Mouse (Mus musculus): ENCODE measurements around the gene Rbm34.
"Not testable (repeated sequence)": the region's sequence is repeated elsewhere in the genome, so short reads cannot be mapped to it uniquely, and the experiment has no call there.

The Rbm34 gene

DNA sequence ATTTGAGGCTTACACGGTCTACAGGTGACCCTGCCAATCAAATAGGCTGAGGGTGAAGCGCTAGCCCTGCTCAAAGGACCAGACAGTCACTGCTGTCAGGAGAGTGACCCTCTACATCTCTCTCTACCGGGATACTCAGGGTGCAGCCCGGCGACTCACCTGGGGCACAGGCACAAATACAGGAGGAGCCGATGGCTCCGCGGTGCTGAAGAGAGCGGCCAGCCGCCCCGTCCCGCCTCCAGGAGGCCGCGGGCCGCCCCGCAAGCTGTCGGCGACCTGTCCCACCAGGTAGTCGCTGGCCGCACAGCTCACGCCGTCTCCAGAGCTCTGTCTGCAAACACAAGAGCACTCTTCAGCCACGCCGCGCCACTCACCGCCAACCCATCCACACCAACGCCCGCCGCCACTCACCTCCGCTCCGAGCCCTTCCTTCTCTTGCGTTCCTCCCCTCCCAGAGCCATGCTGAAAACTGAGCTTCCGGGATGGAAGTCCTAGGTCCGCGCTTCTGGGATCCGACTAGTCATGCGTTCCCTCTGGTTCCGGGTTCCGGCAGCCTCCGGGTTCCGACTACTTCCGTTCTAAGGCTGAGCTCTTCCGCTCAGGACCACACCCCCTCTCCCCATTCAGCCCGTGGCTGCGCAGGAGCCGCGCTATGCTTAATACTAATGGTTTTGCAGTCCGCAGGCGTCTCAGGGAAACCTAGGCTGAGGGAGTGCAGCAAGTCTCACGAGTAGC lies at the start of gene Rbm34:
Gene Rbm34, minus strand, starts transcription at position 493 of the 735 bp plus-strand sequence.
- DNase-seq (ENCODE audit: low spot score): peak; percentile 84

DNA sequence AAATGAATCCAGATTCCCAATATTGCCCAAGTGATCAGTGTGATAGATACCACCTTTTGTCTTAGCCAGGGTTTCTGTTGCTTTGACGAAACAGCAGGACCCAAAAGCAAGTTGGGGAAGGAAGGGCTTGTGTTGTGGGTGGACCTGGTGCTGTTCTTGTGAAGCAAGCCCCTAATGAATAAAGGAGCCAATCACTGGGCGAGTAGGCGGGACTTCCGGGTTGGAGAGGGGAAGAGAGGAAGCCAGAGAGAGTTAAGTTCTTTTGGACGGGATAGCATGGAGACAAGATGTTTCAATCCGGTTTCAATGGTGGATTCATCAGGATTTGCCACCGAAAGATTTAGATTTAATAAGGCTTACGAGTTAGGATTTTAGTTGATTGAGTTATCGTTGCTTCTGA lies 40.8 kb upstream of the Rbm34 start:
- DNase-seq (ENCODE audit: low spot score): no peak

DNA sequence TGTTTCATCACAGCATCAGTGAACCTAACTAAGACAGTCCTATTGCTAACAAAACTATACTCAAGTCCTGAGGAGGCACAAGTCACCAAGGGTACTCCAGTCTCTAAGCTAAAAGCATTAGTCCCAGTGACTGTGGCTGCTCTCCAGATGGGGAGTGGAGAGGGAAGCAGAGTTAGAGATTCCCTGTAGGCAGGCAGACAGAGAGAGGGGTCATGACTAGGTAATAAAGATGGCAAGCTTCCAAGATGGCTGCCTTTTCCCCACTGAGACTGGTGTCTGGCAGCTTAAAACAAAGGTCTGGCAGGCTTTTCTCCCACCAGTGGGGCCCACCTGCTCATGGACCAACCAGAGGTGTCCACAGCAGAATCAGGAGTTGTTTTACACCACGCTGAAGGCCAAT lies 23.6 kb upstream of the Rbm34 start:
- no peak for DNase-seq (ENCODE audit: low spot score)

DNA sequence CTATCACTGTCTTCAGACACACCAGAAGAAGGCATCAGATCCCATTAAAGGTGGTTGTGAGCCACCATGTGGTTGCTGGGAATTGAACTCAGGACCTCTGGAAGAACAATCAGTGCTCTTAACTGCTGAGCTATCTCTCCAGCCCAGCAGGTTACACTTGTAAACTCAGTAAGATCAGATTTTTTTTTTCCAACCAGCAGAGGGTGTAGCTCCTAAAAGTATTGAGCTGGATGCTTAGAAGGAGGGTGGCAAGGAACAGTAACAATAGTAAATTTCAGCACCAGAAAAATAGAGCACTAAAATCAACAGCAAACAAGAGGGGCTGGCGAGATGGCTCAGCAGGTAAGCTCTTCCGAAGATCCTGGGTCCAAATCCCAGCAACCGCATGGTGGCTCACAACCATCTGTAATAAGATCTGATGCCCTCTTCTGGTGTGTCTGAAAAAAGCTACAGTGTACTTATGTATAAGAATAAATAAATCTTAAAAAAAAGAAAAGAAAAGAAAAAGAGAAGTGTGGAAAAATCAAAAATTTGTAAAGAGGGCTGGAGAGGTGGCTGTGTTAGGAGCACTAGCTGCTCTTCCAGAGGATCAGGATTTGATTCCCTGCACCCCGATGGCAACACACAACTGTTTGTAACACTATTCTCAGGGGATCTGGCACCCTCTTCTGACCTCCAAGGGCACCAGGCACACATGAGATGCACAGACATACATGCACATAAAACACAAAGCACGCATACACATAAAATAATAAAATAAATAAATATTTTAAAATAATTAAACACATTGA lies 18.7 kb upstream of the Rbm34 start:
- DNase-seq (ENCODE audit: low spot score): no peak

DNA sequence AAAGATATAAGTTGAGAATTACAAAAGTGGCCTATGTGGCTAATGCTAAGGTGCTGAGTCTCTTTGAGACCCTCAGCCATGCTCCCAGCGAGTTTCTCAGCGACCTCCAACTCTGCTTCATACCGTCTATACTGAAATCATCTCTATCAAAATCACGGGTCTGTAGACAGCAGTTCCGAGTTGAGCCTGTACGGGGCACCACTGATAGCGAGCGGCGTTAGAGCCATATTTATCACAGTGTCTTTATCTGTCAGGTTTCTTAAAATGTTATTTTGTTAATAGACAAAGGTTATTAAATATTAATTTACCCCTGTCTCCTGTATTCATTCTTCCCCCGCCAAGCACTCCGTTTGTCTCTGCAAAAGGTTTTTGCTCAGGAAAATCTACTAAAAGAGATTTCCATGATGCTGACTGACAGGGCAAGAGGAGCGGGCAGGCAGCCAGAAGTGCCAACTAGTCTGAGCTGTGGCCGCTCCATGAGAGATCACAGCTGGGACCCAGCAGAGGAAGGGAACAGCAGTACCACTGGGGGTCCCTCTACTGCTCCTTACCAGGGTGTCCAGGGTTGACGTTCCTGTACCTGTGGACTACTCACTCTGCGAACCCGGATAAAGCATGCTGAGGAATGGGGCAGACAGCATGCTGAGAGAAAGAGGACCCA lies 17.6 kb upstream of the Rbm34 start:
- DNase-seq (ENCODE audit: low spot score): no peak

DNA sequence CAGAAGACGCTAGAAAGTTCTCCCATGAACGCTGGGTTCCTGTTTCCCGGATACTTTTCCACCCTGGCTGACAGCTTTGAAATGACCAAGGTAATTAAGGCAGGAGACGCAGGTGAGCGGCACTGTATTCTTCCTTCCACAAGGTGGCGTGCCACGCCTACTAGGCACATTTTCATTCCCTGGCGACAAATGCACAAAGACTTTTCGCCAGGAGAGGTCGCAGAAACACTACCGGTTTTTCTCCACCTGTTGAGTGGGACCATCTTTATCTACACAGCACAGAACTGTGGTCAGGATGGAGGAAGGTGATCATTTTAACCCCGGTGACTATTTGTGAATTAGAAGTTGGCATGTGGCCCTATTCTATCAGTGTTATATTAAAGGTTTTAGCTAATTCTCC lies 15.6 kb upstream of the Rbm34 start:
- DNase-seq (ENCODE audit: low spot score): peak; percentile 76

DNA sequence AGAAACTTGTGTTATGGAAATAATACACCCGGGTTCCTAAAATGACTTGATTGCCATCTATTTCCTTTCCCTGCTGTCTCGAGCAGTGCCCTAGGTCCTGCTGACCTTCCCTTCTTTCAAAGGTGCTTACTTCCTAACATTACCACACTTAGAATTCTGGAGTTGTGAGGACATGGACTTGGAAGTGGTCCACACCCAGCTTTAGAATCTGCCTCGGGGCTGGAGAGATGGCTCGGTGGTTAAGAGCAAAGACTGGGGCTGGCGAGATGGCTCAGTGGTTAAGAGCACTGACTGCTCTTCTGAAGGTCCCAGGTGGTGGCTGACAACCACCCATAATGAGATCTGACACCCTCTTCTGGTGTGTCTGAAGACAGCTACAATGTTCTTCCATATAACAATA lies 9.2 kb upstream of the Rbm34 start:
- DNase-seq (ENCODE audit: low spot score): no peak

DNA sequence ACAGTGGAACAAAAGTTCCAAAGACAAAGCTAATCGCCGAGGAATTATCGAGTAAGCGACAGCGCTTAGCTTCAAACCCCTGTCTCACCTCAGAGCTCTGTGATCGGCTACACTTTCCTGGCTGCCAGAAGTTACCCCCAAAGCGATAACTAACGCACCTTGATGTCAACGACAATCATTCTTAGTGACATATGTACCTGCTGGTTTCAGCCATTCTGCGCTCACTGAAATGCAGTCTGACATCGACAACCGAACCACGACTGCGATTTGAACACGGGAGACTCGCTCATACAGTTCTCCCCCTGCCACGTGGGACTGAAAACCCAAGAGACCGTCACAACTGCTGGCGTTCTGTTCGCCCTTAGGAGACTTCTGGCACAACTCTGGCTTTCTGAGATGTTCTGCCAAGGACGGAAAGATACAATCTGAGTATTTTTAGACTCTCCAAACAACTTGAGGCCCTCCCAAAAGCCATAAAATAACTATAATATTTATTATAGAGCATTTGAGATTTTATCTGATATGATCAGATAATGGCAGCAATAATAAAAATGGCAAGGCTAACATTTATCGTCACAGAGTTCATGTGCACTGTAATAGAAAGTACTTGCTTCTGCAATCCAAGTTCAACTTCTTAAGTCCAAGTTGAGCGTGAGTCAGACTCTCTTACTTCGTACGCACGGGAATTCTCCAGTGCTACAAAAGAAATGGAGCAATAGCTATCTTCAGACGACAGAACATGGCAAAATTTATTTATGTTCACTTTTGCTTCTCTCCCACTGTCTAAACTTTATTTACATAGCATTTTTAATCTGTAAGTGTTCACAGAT lies 8.4 kb upstream of the Rbm34 start:
- DNase-seq (ENCODE audit: low spot score): no peak

DNA sequence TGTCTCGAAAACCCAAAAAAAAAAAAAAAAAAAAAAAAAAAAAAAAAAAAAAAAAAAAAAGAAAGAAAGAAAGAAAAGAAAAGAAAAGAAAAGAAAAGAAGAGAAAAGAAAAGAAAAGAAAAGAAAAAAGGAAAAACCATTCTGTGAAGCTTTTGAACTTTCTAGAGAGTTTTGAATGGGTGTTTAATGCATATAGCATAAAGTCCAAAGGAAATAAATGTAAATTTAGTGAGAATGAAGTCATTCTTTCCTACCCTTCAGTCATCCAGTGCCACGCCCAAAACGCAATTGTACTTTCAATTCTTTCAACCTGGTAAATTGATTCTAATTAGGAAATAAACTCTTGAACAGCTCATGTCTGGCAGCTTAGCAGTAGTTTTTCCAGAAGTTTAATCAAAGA lies 7.7 kb upstream of the Rbm34 start:
- DNase-seq (ENCODE audit: low spot score): not testable (repeated sequence)

DNA sequence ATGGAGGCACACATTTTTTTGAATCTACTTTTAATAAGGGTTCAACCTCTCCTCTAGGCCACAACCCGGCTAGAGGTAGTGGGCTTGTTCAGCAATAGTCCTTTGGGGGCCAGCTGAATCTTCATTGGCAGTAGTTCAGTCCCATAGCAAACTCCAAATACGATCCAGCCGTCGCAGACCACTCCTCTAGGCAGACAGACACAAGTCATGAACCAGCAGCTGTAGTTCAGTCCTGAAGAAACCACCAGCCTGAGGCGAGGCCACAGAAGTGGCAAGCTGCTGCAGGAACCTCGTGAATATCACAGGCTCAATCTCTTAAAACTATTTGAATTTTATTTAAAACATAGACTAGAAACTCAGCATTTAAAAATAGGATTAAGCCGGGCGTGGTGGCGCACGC lies 7.2 kb upstream of the Rbm34 start:
- DNase-seq (ENCODE audit: low spot score): no peak

DNA sequence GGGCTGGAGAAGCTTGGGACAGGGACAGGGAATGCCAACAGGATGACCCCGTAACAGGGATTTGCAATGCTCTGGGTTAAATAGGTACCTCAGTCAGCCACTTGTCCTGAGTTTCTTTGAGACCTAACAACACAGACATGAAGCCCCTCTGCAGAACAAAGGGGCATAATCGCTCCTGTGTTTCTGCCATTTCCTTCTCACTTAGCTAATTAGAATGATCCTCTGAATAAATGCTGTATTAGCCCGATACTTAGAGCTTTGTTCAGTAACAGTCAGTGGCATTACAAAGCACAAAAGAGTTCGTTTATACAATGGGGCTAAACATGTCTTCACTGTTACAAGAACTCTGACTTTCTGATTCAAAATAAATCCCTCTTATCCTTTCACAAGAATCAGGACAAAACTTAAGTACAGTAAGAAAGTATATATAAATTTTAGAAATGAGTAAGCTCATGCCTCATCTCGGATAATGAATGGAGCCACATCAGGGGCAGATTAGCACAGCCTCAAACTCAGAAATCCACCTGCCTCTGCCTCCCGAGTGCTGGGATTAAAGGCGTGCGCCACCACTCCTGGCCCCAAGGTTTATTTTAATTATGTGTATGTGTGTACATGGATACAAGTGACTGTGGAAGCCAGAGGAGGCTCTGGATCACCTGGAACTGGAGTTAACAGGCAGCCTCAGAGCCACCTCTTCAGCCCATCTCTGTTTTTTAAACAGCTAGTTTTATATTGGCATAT lies 5.9 kb upstream of the Rbm34 start:
- no peak for DNase-seq (ENCODE audit: low spot score)

DNA sequence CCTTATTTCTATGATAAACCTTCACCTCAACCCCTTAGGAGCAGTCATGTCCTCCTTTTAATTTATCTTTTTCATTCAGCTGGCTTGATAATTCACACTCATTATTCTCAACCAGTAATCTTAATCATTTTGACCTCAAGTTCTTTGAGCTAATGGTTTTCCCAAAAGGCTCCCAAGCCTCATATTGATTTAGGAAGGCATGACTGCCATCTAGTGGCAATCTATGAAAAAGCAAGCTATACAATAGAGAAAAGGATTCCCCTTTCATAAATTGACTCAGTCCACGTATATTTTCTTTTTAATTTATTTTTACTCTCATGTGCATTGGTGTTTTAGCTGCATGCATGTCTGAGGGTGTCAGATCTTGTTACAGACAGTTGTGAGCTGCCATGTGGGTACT lies 4.8 kb upstream of the Rbm34 start:
- DNase-seq (ENCODE audit: low spot score): peak; percentile 44

DNA sequence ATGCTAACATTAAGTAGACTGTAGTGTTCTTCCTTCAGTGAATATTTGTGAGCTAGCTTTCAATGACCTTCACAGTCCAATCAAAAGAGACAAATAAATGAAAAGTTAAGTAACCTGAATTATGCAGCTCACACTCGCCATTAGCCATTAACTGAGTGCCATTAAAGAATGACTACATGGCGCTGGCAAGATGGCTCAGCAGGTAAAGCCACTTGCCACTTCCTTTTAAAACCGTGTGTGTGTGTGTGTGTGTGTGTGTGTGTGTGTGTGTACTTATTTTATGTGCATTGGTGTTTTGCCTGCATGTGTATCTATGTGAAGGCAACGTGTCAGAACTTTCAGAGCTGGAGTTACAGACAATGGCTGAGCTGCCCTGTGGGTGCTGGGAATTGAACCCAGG lies 3.6 kb upstream of the Rbm34 start:
- no peak for DNase-seq (ENCODE audit: low spot score)

DNA sequence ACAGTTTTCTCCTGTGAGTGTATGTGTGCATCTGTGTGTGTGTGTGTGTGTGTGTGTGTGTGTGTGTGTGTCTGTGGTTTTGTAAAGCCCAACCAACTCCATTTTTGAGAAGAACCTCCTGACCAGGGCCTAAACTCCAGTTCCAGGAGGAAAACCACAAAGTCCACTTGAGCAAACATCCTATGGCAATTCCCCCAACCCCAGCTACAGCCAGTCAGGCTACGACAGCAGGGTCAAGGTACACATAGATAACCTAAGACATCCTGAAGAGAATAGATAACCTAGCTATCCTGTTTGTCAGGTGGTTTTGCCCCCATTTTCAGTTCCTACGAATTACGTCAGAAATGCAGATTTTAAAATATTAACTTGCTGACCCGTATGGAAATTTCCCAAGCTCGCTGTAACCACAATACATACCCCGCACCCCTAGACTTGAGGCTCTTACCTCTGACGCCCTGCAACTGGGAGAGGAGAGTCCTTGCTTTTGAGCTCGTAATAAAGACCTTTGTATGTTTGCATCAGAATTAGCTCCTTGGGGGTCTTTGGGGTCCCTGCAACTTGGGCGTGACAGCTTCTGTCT lies 2.9 kb upstream of the Rbm34 start:
- no peak for DNase-seq (ENCODE audit: low spot score)

DNA sequence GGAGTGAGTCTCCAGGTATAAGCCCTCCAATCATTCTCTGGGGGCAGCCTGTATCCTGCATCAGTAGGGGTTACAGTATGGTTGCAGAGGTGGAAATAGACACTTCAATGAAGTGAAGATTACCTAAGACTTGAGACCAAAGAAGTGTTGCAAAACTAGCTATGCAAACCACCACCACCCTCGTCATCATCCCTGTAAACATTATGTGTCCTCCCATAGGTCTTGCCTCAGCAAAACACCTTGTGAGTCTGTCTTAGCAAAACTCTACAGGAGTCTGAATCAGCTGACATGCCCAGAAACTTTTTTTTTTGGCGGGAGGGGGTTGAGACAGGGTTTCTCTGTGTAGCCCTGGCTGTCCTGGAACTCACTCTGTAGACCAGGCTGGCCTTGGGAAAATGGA lies 1.8 kb upstream of the Rbm34 start:
- DNase-seq (ENCODE audit: low spot score): no peak

DNA sequence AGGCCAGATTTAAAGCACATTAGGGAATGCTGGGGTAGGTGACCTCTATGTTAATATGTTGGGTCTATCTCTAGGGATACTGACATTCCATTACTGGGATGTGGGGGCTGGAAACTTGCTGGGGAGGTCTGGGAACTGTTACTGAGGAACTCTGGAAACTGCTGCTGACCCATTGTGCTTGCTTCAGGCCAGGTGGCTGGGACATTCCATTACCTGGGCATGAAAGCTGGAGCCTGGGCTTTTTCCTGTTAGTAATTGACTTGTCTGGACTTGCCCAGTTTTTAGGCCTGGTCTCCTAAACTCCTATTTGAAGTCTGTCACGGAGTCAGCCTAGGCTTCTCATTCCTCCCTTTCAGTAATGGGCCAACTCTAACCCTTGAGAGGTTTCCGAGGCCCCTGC lies 1.2 kb upstream of the Rbm34 start:
- no peak for DNase-seq (ENCODE audit: low spot score)

DNA sequence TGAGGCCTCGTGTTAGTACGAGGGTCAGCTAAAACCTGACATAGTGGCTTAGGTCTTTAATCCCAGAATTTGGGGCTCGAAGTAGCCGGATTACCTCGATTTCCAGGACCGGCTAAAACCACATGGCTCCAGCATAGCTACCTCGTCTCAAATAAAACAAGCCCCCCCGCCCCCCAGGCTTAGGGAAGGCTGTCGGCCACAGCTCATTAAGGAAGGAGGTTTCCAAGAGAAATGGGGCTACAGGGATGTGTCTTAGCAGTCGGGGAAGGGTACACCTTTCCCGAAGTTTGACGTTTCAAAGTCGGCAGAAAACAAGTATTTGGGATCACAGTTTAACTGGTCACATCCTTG lies 418 bp upstream of the Rbm34 start:
- no peak for DNase-seq (ENCODE audit: low spot score)

DNA sequence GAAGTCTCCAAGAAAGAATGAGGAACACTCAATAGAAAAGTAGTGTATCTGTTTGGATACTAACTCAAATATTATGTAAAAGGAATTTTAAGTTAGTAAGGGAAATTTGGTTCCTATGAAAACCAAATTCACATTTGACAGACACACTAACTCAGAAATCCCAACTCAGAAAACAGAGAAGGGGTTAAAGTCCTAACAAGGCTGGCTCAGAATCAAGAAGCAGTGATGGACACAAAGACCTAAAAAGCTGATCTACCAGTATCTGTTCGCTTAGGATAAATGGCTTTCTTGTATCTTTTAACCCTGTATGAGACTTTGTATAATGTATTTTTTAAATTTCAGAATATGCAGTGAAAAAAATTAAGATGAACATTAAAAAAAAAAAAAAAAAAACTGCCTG lies 1.3 kb downstream of the Rbm34 start:
- DNase-seq (ENCODE audit: low spot score): no peak

DNA sequence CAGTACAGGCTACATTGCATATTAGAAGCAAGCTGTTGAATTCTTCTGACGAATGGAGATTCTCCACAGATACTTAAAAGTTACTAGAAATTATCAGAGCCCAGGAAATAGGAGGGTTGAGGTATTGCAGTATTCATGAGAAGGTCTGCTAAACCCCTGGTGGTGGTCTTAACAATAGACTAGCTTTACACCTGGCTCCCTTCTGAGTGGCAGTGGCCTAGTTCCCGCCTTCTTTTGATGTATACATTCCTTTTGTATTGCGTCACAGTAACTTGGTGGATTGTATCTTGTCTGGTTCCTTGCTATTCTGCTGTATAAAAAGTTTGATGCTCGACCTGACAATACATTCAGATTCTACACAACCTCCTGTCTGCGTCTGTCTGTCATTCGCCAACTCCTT lies 2.8 kb downstream of the Rbm34 start:
- DNase-seq (ENCODE audit: low spot score): no peak

DNA sequence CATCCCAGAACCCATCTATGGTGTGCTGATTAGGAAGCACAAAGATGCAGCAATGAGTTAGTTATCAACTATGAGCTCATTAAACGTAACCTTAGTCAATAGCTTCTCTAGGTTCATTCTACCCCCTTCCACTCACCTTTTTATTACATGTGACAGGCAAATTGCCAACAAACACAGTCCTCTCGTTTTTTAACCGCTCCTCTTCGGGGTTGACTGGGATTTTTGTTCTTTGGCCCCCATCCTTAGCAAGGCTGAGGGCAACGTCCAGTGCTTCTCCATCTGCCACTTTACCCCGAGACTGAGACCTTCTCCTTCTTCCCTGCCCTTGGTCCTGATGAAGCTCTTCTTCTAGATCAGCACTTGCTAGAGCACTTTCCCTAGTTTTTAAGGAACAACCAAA lies 5.6 kb downstream of the Rbm34 start:
- no peak for DNase-seq (ENCODE audit: low spot score)

DNA sequence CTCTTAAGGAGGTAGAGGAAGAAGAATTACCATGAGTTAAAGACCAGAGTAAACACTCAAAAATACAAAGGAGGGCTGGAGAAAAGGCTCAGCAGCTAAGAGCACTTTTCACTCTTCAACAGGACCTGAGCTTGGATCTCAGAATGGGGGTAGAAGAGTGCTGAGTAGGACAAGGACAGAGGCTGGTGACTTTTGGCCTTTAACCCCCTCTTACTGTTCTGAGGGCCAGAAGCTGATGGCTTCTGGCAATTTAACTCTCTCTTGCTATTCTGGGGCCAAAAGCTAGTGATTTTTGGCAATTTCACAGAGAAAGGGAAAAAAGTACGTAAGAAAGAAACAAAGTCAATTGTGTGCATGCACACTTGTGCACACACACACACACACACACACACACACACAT lies 8.0 kb downstream of the Rbm34 start:
- DNase-seq (ENCODE audit: low spot score): no peak
